8 mouse cellular contexts compared by ENCODE assay signal in the genomic region with DNA sequence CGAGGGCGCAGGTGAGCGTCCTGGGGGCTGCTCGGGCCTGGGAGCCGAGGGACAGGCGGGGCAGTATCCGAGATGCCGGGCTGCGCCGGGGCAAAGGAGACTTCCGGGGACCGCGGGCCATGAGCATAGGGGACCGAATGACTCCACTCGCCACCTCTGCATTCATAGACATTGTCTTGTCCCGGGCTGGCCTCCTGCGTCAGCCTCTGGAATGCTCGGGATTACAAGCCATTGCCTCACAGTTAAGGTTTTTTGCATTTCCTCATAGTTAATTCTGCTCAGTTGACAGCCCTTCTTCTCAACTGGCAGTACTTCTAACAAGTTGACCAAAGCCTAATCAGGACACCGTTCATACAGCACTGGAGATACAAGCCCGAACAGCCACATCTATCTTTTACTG. TPM values are rescaled to one million over a fixed set of nuclear protein-coding genes. Genes with fewer than 3 reads are reported as not detected.
DNase-seq lines count a peak whose midpoint lies in the region; ATAC-seq and TF ChIP-seq lines count a peak whose summit lies in the region.

No protein-coding gene starts in this region.

- peaks cover 9% of the 10 kb centered on the region; the same call in 1 of the 2 replicates for H3K79me2 ChIP-seq in liver, adult 2 months (ENCODE audit: control insufficient read depth, insufficient read depth, low read length)
- peaks cover 19% of the 10 kb centered on the region for H3K79me2 ChIP-seq in myocyte (ENCODE audit: control insufficient read depth, insufficient read depth)

- peaks cover 18% of the 10 kb centered on the region for H3K4me1 ChIP-seq in liver, adult 2 months (ENCODE audit: control insufficient read depth, insufficient read depth, low read length)
- H3K4me1 ChIP-seq in cortical plate, adult 2 months (ENCODE audit: control insufficient read depth, insufficient read depth, low read length), result no peaks in the 10 kb centered on the region
- peaks cover 11% of the 10 kb centered on the region; the same call in 1 of the 2 replicates for H3K4me1 ChIP-seq in hindbrain, postnatal 0 days (ENCODE audit: insufficient read depth, low read length)

- peak overlapping the region; percentile 96 for H3K4me3 ChIP-seq in liver, adult 2 months (ENCODE audit: insufficient read depth, low read depth, low read length)
- H3K4me3 ChIP-seq in cortical plate, adult 2 months (ENCODE audit: insufficient read depth, low read length), result peak overlapping the region; percentile 32
- peak overlapping the region; percentile 97 for H3K4me3 ChIP-seq in hindbrain, postnatal 0 days (ENCODE audit: low read length)
- peak overlapping the region; percentile 69 for H3K4me3 ChIP-seq in myocyte

- WGBS in liver, adult 2 months, result under 1% methylated on average over 20 of the region's 20 CpGs
- 3% methylated on average over 19 of the region's 20 CpGs for WGBS in hindbrain, postnatal 0 days

- peak overlapping the region; percentile 94 for H3K9ac ChIP-seq in liver, adult 2 months (ENCODE audit: low read depth, low read length)
- H3K9ac ChIP-seq in hindbrain, postnatal 0 days (replicated peaks; ENCODE audit: low read length), result peak overlapping the region; percentile 86

- no peak for TF ChIP-seq POLR2A in liver, adult 2 months (IDR thresholded peaks at IDR 0.05; ENCODE audit: extremely low read depth, insufficient read depth, low read length)
- TF ChIP-seq POLR2A in cortical plate, adult 2 months (IDR thresholded peaks at IDR 0.05; ENCODE audit: extremely low read depth, insufficient read depth, low read length), result no peak
- no peak for TF ChIP-seq POLR2A in myocyte (IDR thresholded peaks at IDR 0.05; ENCODE audit: insufficient read length, low read depth)

- H3K4me2 ChIP-seq in hindbrain, postnatal 0 days (ENCODE audit: low read depth, low read length), result peak overlapping the region; percentile 85
- peak overlapping the region; percentile 99 for H3K4me2 ChIP-seq in myocyte (ENCODE audit: low read depth)

- DNase-seq in liver, adult 2 months (ENCODE audit: extremely low read depth, low read depth, low spot score), result no peak
- DNase-seq in liver, result no peak
- DNase-seq in hindbrain, postnatal 0 days (ENCODE audit: low spot score), result no peak
- no peak for DNase-seq in urinary bladder, adult 2 months (ENCODE audit: low spot score)
- no peak for DNase-seq in adrenal gland, adult (ENCODE audit: inconsistent age in 2 of 2, low spot score in 1 of 2)

- H3ac ChIP-seq in myocyte (ENCODE audit: control insufficient read depth, insufficient read length), result peak overlapping the region; percentile 66

- peak overlapping the region; percentile 96 for H3K27ac ChIP-seq in liver, adult 2 months (replicated peaks; ENCODE audit: insufficient read depth, low read depth, low read length)
- peak overlapping the region; percentile 89 for H3K27ac ChIP-seq in cortical plate, adult 2 months (ENCODE audit: insufficient read depth, low read length)
- peak overlapping the region; percentile 93 for H3K27ac ChIP-seq in hindbrain, postnatal 0 days

- no peak for ATAC-seq in hindbrain, postnatal 0 days
- ATAC-seq in monocyte, adult 5-6 weeks (replicated peaks; ENCODE audit: insufficient number of reproducible peaks, low FRiP score, low TSS enrichment, poor library complexity, severe bottlenecking), result no peak

- no peaks in the 10 kb centered on the region for H3K27me3 ChIP-seq in liver, adult 2 months (ENCODE audit: control insufficient read depth, insufficient read depth, low read length)
- H3K27me3 ChIP-seq in hindbrain, postnatal 0 days (ENCODE audit: insufficient read depth, low read length), result no peaks in the 10 kb centered on the region
- H3K27me3 ChIP-seq in myocyte (ENCODE audit: control insufficient read depth, insufficient read depth, insufficient read length), result no peaks in the 10 kb centered on the region

- H3K9me3 ChIP-seq in hindbrain, postnatal 0 days (ENCODE audit: low read length), result no peaks in the 10 kb centered on the region

- H3K36me3 ChIP-seq in liver, adult 2 months (ENCODE audit: control insufficient read depth, insufficient read depth, low read length), result peaks cover 7% of the 10 kb centered on the region
- peaks cover 49% of the 10 kb centered on the region for H3K36me3 ChIP-seq in hindbrain, postnatal 0 days (ENCODE audit: insufficient read depth, low read length)
- peaks cover 5% of the 10 kb centered on the region for H3K36me3 ChIP-seq in myocyte (ENCODE audit: control insufficient read depth, insufficient read depth)

- no peak for TF ChIP-seq CTCF in liver, adult 2 months (IDR thresholded peaks at IDR 0.05; ENCODE audit: low read depth, low read length)
- TF ChIP-seq CTCF in cortical plate, adult 2 months (IDR thresholded peaks at IDR 0.05; ENCODE audit: extremely low read depth, insufficient read depth, low read length), result no peak
- TF ChIP-seq CTCF in hindbrain, postnatal 0 days (IDR thresholded peaks at IDR 0.05; ENCODE audit: low read depth), result no peak

TF ChIP-seq in myocyte, 11 proteins besides CTCF, POLR2A, EP300 and RAD21:
- no peak for TF ChIP-seq MYOD1 (IDR thresholded peaks at IDR 0.05; ENCODE audit: control insufficient read depth in 1 of 3, insufficient read length in 2 of 3, low read depth in 2 of 3)
- TF ChIP-seq E2F4 (IDR thresholded peaks at IDR 0.05; ENCODE audit: insufficient read depth), result no peak
- no peak for TF ChIP-seq MAX (IDR thresholded peaks at IDR 0.05; ENCODE audit: low read depth)
- peak; percentile 49 for TF ChIP-seq CEBPB (IDR thresholded peaks at IDR 0.05; ENCODE audit: insufficient read depth, poor library complexity, severe bottlenecking)

RNA-seq across cellular contexts. Expression of a gene that starts 0.5 kb away (rescaled TPM):
- total RNA-seq in liver, adult 2 months (2014; rRNA removed), result 5.0 and 5.7 TPM in 2 replicates
- polyA plus RNA-seq in liver, adult 2 months (2012; rRNA removed), result 12.8 and 14.1 TPM in 2 replicates
- polyA plus RNA-seq in cortical plate, adult 2 months (2012; rRNA removed), result 32.2 and 33.0 TPM in 2 replicates
- total RNA-seq in hindbrain, postnatal 0 days (2014; rRNA removed), result 24.3 and 46.2 TPM in 2 replicates
- polyA plus RNA-seq in hindbrain, postnatal 0 days (2015; fragmentation: Nextera tagmentation; extraction: Ambion mirVana), result 19.6 and 20.2 TPM in 2 replicates
- 31.3 TPM for polyA plus RNA-seq in myocyte (2012; fragmentation: generic; extraction: Trizol)
- 27.7 and 29.5 TPM in 2 replicates for polyA plus RNA-seq in urinary bladder, adult 2 months (2012; rRNA removed)
- 24.5 to 34.3 TPM (median 25.5 TPM) in 3 replicates for total RNA-seq in monocyte, adult 5-6 weeks (2017)

RNA-seq across cellular contexts. Expression of a gene that starts 7.1 kb away (rescaled TPM):
- 0.37 and 0.81 TPM in 2 replicates for total RNA-seq in liver, adult 2 months (2014; rRNA removed)
- polyA plus RNA-seq in liver, adult 2 months (2012; rRNA removed), result 3.8 and 4.0 TPM in 2 replicates
- 2.7 and 2.9 TPM in 2 replicates for polyA plus RNA-seq in cortical plate, adult 2 months (2012; rRNA removed)
- total RNA-seq in hindbrain, postnatal 0 days (2014; rRNA removed), result 2.6 TPM in 2 replicates
- polyA plus RNA-seq in hindbrain, postnatal 0 days (2015; fragmentation: Nextera tagmentation; extraction: Ambion mirVana), result 4.0 and 4.3 TPM in 2 replicates
- 0.16 TPM for polyA plus RNA-seq in myocyte (2012; fragmentation: generic; extraction: Trizol)
- polyA plus RNA-seq in urinary bladder, adult 2 months (2012; rRNA removed), result 9.3 and 11.6 TPM in 2 replicates
- 0.19 TPM in 1 of 3 replicates, not detected in the others for total RNA-seq in monocyte, adult 5-6 weeks (2017)

RNA-seq across cellular contexts. Expression of a gene that starts 21.6 kb away (rescaled TPM):
- under 0.01 and 0.27 TPM in 2 replicates for total RNA-seq in liver, adult 2 months (2014; rRNA removed)
- 0.51 and 0.57 TPM in 2 replicates for polyA plus RNA-seq in liver, adult 2 months (2012; rRNA removed)
- polyA plus RNA-seq in cortical plate, adult 2 months (2012; rRNA removed), result 1.2 and 1.4 TPM in 2 replicates
- total RNA-seq in hindbrain, postnatal 0 days (2014; rRNA removed), result 0.16 TPM in 1 of 2 replicates, not detected in the other
- not detected in 2 replicates for polyA plus RNA-seq in hindbrain, postnatal 0 days (2015; fragmentation: Nextera tagmentation; extraction: Ambion mirVana)
- 0.10 TPM for polyA plus RNA-seq in myocyte (2012; fragmentation: generic; extraction: Trizol)
- polyA plus RNA-seq in urinary bladder, adult 2 months (2012; rRNA removed), result 3.2 and 6.5 TPM in 2 replicates
- not detected in 3 replicates for total RNA-seq in monocyte, adult 5-6 weeks (2017)

RNA-seq across cellular contexts. Expression of a gene that starts 28.7 kb away (rescaled TPM):
- total RNA-seq in liver, adult 2 months (2014; rRNA removed), result 7.4 and 10.0 TPM in 2 replicates
- polyA plus RNA-seq in liver, adult 2 months (2012; rRNA removed), result 25.8 and 30.1 TPM in 2 replicates
- polyA plus RNA-seq in cortical plate, adult 2 months (2012; rRNA removed), result 414 and 443 TPM in 2 replicates
- total RNA-seq in hindbrain, postnatal 0 days (2014; rRNA removed), result 223 and 242 TPM in 2 replicates
- polyA plus RNA-seq in hindbrain, postnatal 0 days (2015; fragmentation: Nextera tagmentation; extraction: Ambion mirVana), result 97.4 and 108 TPM in 2 replicates
- polyA plus RNA-seq in myocyte (2012; fragmentation: generic; extraction: Trizol), result 23.3 TPM
- polyA plus RNA-seq in urinary bladder, adult 2 months (2012; rRNA removed), result 38.6 and 48.9 TPM in 2 replicates
- total RNA-seq in monocyte, adult 5-6 weeks (2017), result 47.3 to 69.4 TPM (median 50.3 TPM) in 3 replicates

RNA-seq across cellular contexts. Expression of a gene that starts 28.8 kb away (rescaled TPM):
- total RNA-seq in liver, adult 2 months (2014; rRNA removed), result 9.9 and 10.8 TPM in 2 replicates
- polyA plus RNA-seq in liver, adult 2 months (2012; rRNA removed), result 48.1 and 54.0 TPM in 2 replicates
- polyA plus RNA-seq in cortical plate, adult 2 months (2012; rRNA removed), result 34.4 and 36.3 TPM in 2 replicates
- total RNA-seq in hindbrain, postnatal 0 days (2014; rRNA removed), result 20.8 and 28.5 TPM in 2 replicates
- polyA plus RNA-seq in hindbrain, postnatal 0 days (2015; fragmentation: Nextera tagmentation; extraction: Ambion mirVana), result 36.8 and 41.1 TPM in 2 replicates
- polyA plus RNA-seq in myocyte (2012; fragmentation: generic; extraction: Trizol), result 80.2 TPM
- polyA plus RNA-seq in urinary bladder, adult 2 months (2012; rRNA removed), result 82.9 and 91.7 TPM in 2 replicates
- total RNA-seq in monocyte, adult 5-6 weeks (2017), result 28.8 to 40.1 TPM (median 38.7 TPM) in 3 replicates

Comparison
In these comparisons a context has a peak if more than half of its experiments do, and no peak if none do; other contexts are left out.
1. H3K4me3 ChIP-seq: peak in every context shown above with its lines; median percentile 97 in hindbrain, postnatal 0 days; 96 in liver, adult 2 months; 69 in myocyte; 32 in cortical plate, adult 2 months.